Mouse (Mus musculus) hindbrain, embryonic 15.5 days (tissue): ENCODE results near the gene Il1rapl1. TPM values are rescaled to one million over a fixed set of nuclear protein-coding genes. Genes with fewer than 3 reads are reported as not detected.

Experiments
- ATAC-seq: fragments of 200-750 bp; cut with Nextera tagmentation; 2 replicates; pipeline ENCODE4 v1.8.0; 2017; ENCODE audit warnings: low read depth, moderate number of reproducible peaks, moderate TSS enrichment; ENCODE audit not compliant: low FRiP score
- H3K27ac ChIP-seq: fragments of 300-500 bp; sonication (generic); replicated peaks from 2 replicates; pipeline ENCODE4 v1.5.1; 2015; ENCODE audit warnings: mild to moderate bottlenecking, inconsistent platforms
- H3K27me3 ChIP-seq: fragments of 300-500 bp; sonication (generic); 2 replicates; pipeline ENCODE4 v1.6.1; 2015; ENCODE audit warnings: control low read depth, inconsistent platforms
- H3K36me3 ChIP-seq: fragments of 300-500 bp; sonication (generic); 2 replicates; pipeline ENCODE4 v1.6.1; 2015; ENCODE audit warnings: control low read depth, inconsistent platforms
- H3K4me1 ChIP-seq: fragments of 300-500 bp; sonication (generic); replicated peaks from 2 replicates; pipeline ENCODE4 v1.6.1; 2015; ENCODE audit warnings: control low read depth, inconsistent platforms
- H3K4me2 ChIP-seq: fragments of 300-500 bp; sonication (generic); 2 replicates; pipeline ENCODE4 v1.6.1; 2015; ENCODE audit warnings: moderate library complexity, mild to moderate bottlenecking, inconsistent platforms
- H3K4me3 ChIP-seq: fragments of 300-500 bp; sonication (generic); 2 replicates; pipeline ENCODE4 v1.5.1; 2015; ENCODE audit warnings: mild to moderate bottlenecking, inconsistent platforms
- H3K9ac ChIP-seq: fragments of 300-500 bp; sonication (generic); 2 replicates; pipeline ENCODE4 v1.6.1; 2015; ENCODE audit warnings: inconsistent platforms
- H3K9me3 ChIP-seq: fragments of 300-500 bp; sonication (generic); 2 replicates; pipeline ENCODE4 v1.6.1; 2016; ENCODE audit warnings: control low read depth, inconsistent platforms
- WGBS: fragments of 180-500 bp; shearing (Covaris S2); methylation state at CpG from one replicate; pipeline ENCODE4 v1.1.7; 2015; 5-methylcytosine and 5-hydroxymethylcytosine counted together
- polyA plus RNA-seq: library from polyadenylated mRNA; unstranded; fragments of >200 nt; fragmentation: Nextera tagmentation; extraction: Ambion mirVana; gene quantifications from 2 replicates; pipeline ENCODE4 v1.2.1, GENCODE M21; 2015

The Il1rapl1 gene
- polyA plus RNA-seq, 1 experiment from 2014 or later, result 4.1 TPM

DNA sequence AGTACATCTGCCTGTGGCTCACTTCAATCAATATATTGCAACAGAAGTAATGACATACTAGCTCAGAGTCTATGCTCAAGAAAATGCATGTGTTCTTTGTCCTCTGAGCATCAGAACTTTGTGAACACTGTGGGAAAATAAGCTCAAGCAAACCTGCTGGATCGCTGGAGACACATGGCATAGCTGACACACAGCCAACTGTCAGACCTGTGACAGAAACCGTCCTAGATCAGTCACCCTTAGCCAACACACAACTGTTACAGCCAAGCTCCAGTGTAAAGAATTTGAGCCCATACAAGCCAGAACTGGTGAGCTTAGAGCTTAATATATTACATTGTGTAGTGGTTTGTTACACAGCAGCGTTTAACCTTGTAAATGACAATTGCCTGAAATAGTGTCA is 45.1 kb downstream of the Il1rapl1 start:
- Histone ChIP-seq H3K9me3 (no peaks in the 10 kb centered on the region), H3K36me3 (no peaks in the 10 kb centered on the region), H3K9ac (no peak overlapping the region), H3K4me1 (no peaks in the 10 kb centered on the region), H3K27ac (no peak overlapping the region), H3K4me2 (no peak overlapping the region), H3K4me3 (no peak overlapping the region), H3K27me3 (no peaks in the 10 kb centered on the region)
- ATAC-seq, result no peak
- 75% methylated on average over 3 of the region's 3 CpGs for WGBS

DNA sequence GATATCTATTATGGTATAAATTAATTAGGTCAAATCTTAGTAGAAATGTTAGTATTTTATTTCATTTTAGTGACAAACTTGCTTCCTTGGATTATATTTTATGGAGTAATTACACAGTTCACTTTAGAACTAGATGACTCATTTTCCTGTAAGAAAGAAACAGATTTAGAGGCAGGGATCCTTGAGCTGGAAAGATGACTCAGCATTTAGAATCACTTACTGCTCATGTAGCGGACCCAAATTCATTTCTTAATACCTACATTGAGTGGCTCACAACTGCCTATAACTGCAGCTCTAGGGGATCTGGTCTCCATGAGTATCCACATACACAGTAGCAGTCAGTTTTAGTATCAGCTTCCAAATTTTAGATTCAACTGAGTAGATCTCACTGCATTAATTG is 71.9 kb downstream of the Il1rapl1 start:
- no peak overlapping the region for H3K9ac ChIP-seq
- no peaks in the 10 kb centered on the region for H3K4me1 ChIP-seq
- H3K4me3 ChIP-seq, result no peak overlapping the region
- no peaks in the 10 kb centered on the region for H3K36me3 ChIP-seq
- no peaks in the 10 kb centered on the region for H3K27me3 ChIP-seq
- WGBS, result 88% methylated on average over 1 of the region's 1 CpGs
- no peak for ATAC-seq
- H3K4me2 ChIP-seq, result no peak overlapping the region
- H3K27ac ChIP-seq, result no peak overlapping the region
- no peaks in the 10 kb centered on the region for H3K9me3 ChIP-seq

DNA sequence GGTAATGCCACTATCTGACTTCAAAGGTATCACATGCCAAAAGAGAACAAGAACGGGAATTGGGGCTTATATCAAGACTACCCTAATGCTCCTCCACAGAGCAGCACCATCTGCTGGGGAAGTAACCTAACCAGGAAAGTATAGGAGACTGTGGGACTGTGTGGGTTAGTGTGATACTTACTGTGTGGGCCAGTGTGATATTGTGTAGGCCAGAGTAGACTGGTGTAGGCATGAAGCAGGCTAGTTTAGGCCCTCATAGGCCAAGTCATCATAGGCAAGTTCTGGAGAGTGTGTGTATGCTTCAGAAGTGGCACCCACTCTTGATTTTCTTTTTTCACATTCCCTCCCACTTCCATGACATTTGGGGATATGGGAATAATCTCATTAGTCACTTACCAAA is 76.5 kb downstream of the Il1rapl1 start:
- H3K9ac ChIP-seq, result no peak overlapping the region
- no peaks in the 10 kb centered on the region for H3K4me1 ChIP-seq
- no peaks in the 10 kb centered on the region for H3K9me3 ChIP-seq
- H3K27me3 ChIP-seq, result no peaks in the 10 kb centered on the region
- H3K4me2 ChIP-seq, result no peak overlapping the region
- no peak overlapping the region for H3K4me3 ChIP-seq
- WGBS, result 62% methylated on average over 1 of the region's 1 CpGs
- ATAC-seq, result no peak
- H3K36me3 ChIP-seq, result no peaks in the 10 kb centered on the region
- no peak overlapping the region for H3K27ac ChIP-seq

DNA sequence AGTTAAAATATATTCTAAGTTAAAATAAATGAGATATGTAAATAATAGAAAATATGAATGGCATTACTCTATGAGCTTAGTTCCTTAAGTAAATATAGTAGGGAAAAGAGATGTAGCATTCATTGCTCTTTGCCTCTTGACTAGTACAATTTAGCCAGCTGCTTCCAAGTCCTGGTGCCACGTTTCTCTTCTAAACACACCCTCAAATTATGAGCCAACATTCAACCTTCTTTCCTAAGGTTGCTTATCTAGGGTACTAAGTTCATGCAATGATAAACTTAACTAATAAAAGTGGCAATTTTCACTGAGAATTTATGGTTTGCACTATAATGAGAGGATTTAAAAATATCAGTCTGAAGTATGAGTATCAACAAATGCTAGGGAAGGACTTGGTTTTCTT is 218.3 kb downstream of the Il1rapl1 start:
- H3K9me3 ChIP-seq, result no peaks in the 10 kb centered on the region
- 81% methylated on average over 1 of the region's 1 CpGs for WGBS
- H3K27ac ChIP-seq, result no peak overlapping the region
- no peak overlapping the region for H3K9ac ChIP-seq
- H3K4me3 ChIP-seq, result no peak overlapping the region
- no peaks in the 10 kb centered on the region for H3K36me3 ChIP-seq
- H3K4me2 ChIP-seq, result no peak overlapping the region
- ATAC-seq, result no peak
- no peaks in the 10 kb centered on the region for H3K27me3 ChIP-seq
- no peaks in the 10 kb centered on the region for H3K4me1 ChIP-seq

DNA sequence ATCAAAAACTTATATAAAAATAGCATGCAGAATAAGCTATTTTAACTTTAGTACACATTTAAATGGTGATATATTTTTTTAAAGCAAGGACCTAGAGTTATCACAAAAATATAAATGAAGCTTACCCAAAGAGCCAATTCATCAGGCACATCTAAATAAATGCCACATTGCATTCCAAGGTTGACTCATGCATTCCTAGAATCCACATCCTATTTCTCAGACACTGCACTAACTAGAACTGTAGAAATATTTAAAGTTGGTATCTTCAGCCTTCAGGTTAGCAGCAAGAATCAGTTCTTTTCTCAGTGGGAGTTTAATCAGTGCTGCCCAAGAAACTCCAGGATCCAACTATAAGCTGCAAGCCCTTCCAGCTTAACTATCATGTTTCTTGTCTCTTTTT is 223.5 kb downstream of the Il1rapl1 start:
- no peaks in the 10 kb centered on the region for H3K9me3 ChIP-seq
- no peak overlapping the region for H3K4me2 ChIP-seq
- H3K4me3 ChIP-seq, result no peak overlapping the region
- no peak overlapping the region for H3K27ac ChIP-seq
- no peak overlapping the region for H3K9ac ChIP-seq
- no peaks in the 10 kb centered on the region for H3K36me3 ChIP-seq
- H3K4me1 ChIP-seq, result no peaks in the 10 kb centered on the region
- no peak for ATAC-seq
- H3K27me3 ChIP-seq, result no peaks in the 10 kb centered on the region

DNA sequence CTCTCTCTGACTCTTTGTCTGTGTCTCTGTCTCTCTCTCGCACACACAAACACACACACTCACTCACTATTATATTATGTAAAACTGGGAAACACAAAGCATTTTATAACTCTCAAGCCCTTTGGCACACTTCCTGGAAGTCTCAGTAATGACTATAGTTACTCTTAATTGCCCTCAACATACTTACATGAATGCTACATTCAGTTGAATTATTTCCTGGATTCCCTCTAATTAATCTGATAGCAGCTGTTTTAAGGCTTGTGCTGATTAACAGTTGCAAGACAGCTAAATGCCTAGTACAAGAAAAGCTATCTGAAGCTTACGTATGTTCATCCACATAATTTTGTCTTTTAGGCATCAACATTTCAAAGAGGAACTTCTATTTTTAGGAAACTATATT is 261.3 kb downstream of the Il1rapl1 start:
- Histone ChIP-seq H3K36me3 (no peaks in the 10 kb centered on the region), H3K4me2 (no peak overlapping the region), H3K27me3 (no peaks in the 10 kb centered on the region), H3K9me3 (no peaks in the 10 kb centered on the region), H3K27ac (no peak overlapping the region), H3K4me1 (no peaks in the 10 kb centered on the region), H3K9ac (no peak overlapping the region), H3K4me3 (no peak overlapping the region)
- 72% methylated on average over 2 of the region's 2 CpGs for WGBS
- no peak for ATAC-seq

DNA sequence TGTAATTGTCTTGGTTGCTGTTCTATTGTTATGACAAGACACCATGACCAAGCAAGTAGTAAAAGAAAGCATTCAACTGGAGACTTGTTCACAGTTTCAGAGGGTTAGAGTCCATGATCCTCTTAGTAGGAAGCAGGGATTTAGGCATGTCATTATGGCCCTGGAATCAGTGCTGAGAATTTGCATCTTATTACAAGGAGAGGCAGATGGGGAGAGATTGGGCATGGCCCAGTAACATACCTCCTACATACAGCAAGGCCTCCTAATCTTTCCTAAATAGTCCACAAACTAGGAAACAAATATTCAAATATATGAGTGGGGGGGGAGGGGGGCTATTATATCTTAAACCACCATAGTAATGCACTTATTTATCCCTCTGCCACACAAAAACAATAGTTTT is 301.6 kb downstream of the Il1rapl1 start:
- Histone ChIP-seq H3K36me3 (no peaks in the 10 kb centered on the region), H3K4me1 (no peaks in the 10 kb centered on the region), H3K4me3 (no peak overlapping the region), H3K9ac (no peak overlapping the region), H3K27ac (no peak overlapping the region), H3K4me2 (no peak overlapping the region), H3K27me3 (no peaks in the 10 kb centered on the region), H3K9me3 (no peaks in the 10 kb centered on the region)
- no peak for ATAC-seq

DNA sequence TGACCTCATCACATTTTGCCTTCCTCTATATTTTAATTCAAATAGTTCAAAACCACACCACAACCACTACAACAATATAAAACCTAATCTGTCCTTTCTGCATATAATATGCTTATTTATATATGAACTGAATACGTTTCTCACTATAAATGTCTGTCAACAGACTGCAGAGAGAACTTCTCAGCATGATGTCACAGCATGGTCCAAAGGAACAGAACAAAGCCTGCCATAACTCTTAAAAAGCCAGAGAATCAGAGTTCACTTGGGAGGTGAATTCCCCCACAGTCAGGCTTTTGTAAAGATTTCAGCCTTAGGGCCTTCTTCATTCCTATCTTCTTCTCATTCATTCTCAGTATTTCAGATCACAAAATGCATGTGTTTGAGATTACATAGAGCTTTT is 307.7 kb downstream of the Il1rapl1 start:
- no peaks in the 10 kb centered on the region for H3K9me3 ChIP-seq
- no peak overlapping the region for H3K4me3 ChIP-seq
- ATAC-seq, result no peak
- no peak overlapping the region for H3K27ac ChIP-seq
- no peaks in the 10 kb centered on the region for H3K36me3 ChIP-seq
- H3K4me1 ChIP-seq, result no peaks in the 10 kb centered on the region
- H3K9ac ChIP-seq, result no peak overlapping the region
- WGBS, result 29% methylated on average over 1 of the region's 1 CpGs
- H3K4me2 ChIP-seq, result no peak overlapping the region
- no peaks in the 10 kb centered on the region for H3K27me3 ChIP-seq

DNA sequence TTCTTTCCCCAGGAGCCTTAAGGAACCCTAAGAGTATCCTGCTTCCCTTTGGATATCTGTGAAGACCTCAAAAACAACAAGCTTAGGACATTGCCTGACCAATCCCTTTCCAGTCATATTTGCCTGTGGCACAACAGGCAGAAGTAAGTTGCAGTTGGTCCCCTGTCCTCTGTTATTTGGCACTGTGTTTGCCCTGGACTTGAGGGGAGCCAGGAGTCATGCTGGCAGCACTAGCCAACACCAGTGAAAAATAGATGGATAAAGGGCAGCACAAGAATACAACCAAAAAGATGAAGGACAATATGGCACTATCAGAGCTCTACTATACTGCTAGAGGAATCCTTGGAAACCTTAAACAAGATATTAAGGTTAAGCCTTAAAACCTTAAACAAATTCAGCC is 322.4 kb downstream of the Il1rapl1 start:
- ATAC-seq, result no peak
- Histone ChIP-seq H3K27ac (no peak overlapping the region), H3K9me3 (no peaks in the 10 kb centered on the region)

DNA sequence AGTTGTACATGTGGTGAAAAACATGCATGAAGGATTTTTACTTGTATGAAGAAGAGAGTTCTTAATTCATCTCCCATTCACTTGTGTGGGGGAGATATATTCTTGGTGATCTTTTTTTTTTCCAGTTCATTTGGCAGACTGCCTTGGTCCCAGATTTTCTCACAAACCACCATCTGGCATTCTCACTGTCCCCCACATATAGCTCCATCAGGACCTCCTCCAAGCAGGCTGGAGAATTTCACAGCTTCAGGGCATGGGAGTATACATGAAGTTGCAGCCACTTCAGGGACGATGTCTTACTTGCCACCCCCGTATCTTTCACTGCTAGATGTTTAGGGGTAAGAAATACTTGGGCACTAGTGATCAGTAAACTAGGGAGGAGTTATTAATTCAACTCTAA is 404.9 kb downstream of the Il1rapl1 start:
- WGBS, result 74% methylated on average over 2 of the region's 2 CpGs
- no peak overlapping the region for H3K27ac ChIP-seq
- H3K4me2 ChIP-seq, result no peak overlapping the region
- H3K27me3 ChIP-seq, result no peaks in the 10 kb centered on the region
- no peaks in the 10 kb centered on the region for H3K4me1 ChIP-seq
- no peaks in the 10 kb centered on the region for H3K9me3 ChIP-seq
- H3K36me3 ChIP-seq, result no peaks in the 10 kb centered on the region
- no peak for ATAC-seq
- no peak overlapping the region for H3K4me3 ChIP-seq
- no peak overlapping the region for H3K9ac ChIP-seq

More for the DNA sequence above, 322.4 kb downstream of the Il1rapl1 start:
- Histone ChIP-seq H3K9ac (no peak overlapping the region), H3K27me3 (no peaks in the 10 kb centered on the region), H3K4me2 (no peak overlapping the region), H3K36me3 (no peaks in the 10 kb centered on the region), H3K4me1 (no peaks in the 10 kb centered on the region), H3K4me3 (no peak overlapping the region)

DNA sequence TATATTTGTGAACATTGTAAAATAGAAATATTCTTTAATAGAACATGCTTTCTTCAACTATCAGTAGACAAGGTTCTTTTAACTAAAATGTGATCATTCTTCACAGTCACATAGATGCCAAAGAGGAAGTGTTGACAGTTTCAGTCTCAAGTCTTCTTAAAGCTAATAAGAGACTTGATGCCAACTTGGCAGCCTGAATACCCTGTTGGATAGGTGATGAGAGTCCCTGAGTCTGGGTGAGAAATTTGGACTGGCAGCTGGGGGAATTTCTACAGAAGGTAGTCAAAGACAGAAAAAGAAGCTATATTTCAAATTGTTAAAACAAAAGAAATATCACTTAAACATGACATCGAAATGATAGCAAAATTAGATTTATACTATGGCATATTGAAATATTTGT is 451.6 kb downstream of the Il1rapl1 start:
- Histone ChIP-seq H3K36me3 (no peaks in the 10 kb centered on the region), H3K9ac (no peak overlapping the region), H3K4me3 (no peak overlapping the region), H3K27ac (no peak overlapping the region), H3K27me3 (no peaks in the 10 kb centered on the region), H3K4me2 (no peak overlapping the region), H3K9me3 (no peaks in the 10 kb centered on the region), H3K4me1 (no peaks in the 10 kb centered on the region)
- WGBS, result 90% methylated on average over 1 of the region's 1 CpGs
- ATAC-seq, result no peak

DNA sequence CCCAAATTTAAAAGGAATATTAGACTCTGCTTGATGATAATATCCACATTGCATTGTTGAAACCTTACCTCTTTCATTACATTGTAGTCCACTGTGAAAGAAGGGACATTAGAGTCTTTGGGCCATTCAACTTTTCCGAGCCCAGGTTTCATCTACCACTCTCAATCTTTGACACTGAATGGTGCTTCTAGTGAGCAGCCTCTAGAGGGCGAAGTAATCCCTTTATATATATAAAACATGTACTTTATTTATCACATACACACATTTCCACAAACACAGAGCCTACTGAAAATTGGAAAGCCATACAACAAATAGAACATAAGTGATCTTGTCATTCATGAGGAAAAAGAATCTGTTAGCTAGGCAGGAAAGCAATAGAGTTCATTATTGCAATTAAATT is 459.8 kb downstream of the Il1rapl1 start:
- H3K27me3 ChIP-seq, result no peaks in the 10 kb centered on the region
- no peak for ATAC-seq
- H3K4me3 ChIP-seq, result no peak overlapping the region
- H3K4me2 ChIP-seq, result no peak overlapping the region
- no peaks in the 10 kb centered on the region for H3K36me3 ChIP-seq
- no peaks in the 10 kb centered on the region for H3K9me3 ChIP-seq
- no peaks in the 10 kb centered on the region for H3K4me1 ChIP-seq
- no peak overlapping the region for H3K9ac ChIP-seq
- WGBS, result 32% methylated on average over 2 of the region's 2 CpGs
- no peak overlapping the region for H3K27ac ChIP-seq

DNA sequence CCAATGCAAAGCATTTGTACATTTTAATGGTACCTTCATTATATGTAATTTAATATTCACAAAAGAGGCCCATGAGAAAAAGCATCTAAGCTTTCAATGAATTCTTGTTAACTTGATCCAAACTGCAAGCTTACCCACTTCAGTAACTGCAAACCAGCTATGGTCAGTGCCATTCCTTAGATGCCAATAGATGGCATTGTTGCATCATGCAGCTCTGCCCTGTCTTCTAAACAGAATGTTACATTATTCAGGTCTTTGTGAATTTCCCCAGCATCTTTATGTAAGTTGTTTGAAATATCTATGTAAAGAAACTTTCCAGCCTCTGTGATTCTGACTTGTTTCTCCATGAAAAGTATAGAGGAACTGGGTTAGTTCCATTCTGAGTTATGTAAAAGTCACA is 514.5 kb downstream of the Il1rapl1 start:
- ATAC-seq, result no peak
- no peaks in the 10 kb centered on the region for H3K36me3 ChIP-seq
- H3K9ac ChIP-seq, result no peak overlapping the region
- no peaks in the 10 kb centered on the region for H3K9me3 ChIP-seq
- H3K4me2 ChIP-seq, result no peak overlapping the region
- no peaks in the 10 kb centered on the region for H3K27me3 ChIP-seq
- no peaks in the 10 kb centered on the region for H3K4me1 ChIP-seq
- no peak overlapping the region for H3K4me3 ChIP-seq
- no peak overlapping the region for H3K27ac ChIP-seq

DNA sequence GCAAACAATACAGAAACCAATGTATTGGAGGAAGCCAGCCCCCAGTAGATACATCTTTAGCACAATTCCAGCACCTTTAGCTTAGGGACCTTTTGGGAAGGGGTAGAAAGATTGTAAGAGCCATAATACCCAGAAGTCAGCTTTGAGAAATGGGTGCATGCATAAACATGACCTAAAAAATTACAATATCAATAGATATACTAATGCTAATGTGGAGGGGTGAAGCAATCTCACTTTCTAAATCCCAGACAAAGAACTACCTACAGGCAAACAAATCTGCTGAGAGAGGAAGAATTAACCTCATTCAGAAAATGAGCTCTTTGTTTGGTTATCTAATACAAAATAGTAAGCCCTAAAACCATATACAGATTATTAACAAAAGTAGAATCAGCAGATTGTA is 607.4 kb downstream of the Il1rapl1 start:
- H3K27me3 ChIP-seq, result no peaks in the 10 kb centered on the region
- no peaks in the 10 kb centered on the region for H3K9me3 ChIP-seq
- H3K4me3 ChIP-seq, result no peak overlapping the region
- H3K36me3 ChIP-seq, result no peaks in the 10 kb centered on the region
- no peak overlapping the region for H3K4me2 ChIP-seq
- no peak overlapping the region for H3K9ac ChIP-seq
- no peak overlapping the region for H3K27ac ChIP-seq
- no peak for ATAC-seq
- H3K4me1 ChIP-seq, result no peaks in the 10 kb centered on the region
